Mouse (Mus musculus) heart, postnatal 0 days (tissue): ENCODE results near the gene Neurl3.

Experiments used
- CTCF ChIP-seq: IDR thresholded peaks from 2 replicates; pipeline ENCODE4 v1.5.1; 2016; ENCODE audit warnings: antibody characterized with exemption, control low read depth, low read depth
- EP300 ChIP-seq: IDR thresholded peaks from 2 replicates; pipeline ENCODE4 v1.6.1; 2016; ENCODE audit warnings: antibody characterized with exemption, low read depth

DNA sequence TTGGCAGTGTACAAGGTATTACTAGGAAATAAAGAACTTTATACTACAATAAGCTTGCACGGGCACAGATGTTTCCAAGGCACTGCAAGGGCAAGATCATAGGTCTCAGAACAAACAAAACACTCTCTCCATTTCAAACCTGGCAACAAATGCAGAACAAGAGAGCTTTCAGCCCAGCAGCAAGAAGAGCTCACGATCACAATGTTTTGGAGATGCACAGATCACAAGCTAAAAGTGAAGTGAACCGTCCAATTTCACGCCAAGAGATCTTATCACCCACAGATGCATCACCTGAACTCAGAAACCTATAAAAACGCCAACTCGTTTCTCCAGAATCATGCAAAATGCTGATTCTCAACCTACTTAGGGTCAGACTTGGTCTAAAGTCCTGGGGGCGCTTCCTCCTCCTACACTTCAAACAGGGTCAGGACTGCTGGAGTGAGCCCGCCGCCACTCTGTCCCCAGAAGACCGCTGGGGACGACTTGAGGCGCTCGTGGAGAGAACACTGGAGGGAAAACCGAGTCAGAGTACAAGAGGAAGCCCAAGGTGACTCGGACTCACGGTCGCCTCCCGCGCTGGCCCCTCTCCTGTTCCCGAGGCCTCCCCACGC, 30.9 kb downstream of the Neurl3 start:
- TF ChIP-seq CTCF = no peak
- no peak for TF ChIP-seq EP300
